Mouse (Mus musculus) CH12.LX (cell line): Measurements from ENCODE around the gene Cdk15.

Experiments
- CTCF ChIP-seq, 2 experiments: IDR thresholded peaks in 1 of 2; conservative IDR thresholded peaks in 1 of 2; 2 replicates each; pipeline ENCODE4 v1.5.1; 2011 to 2012; ENCODE audit warnings: low read depth in 2 of 2, low read length in 2 of 2, improper control_type of control experiment in 1 of 2, inconsistent platforms in 1 of 2, mild to moderate bottlenecking in 1 of 2, moderate library complexity in 1 of 2
- ELF1 ChIP-seq: IDR thresholded peaks from 2 replicates; pipeline ENCODE4 v1.6.1; 2014; ENCODE audit warnings: low read depth, mild to moderate bottlenecking, inconsistent platforms, low read length, improper control_type of control experiment
- MAX ChIP-seq: IDR thresholded peaks from 2 replicates; pipeline ENCODE4 v1.6.1; 2011; ENCODE audit warnings: low read length, improper control_type of control experiment
- NELFE ChIP-seq: IDR thresholded peaks from 2 replicates; pipeline ENCODE4 v1.6.1; 2011; ENCODE audit warnings: low read depth, low read length, improper control_type of control experiment
- POLR2AphosphoS2 ChIP-seq: IDR thresholded peaks from 2 replicates; pipeline ENCODE4 v1.6.1; 2011; ENCODE audit warnings: low read depth, low read length, improper control_type of control experiment

GRCm38 (mm10) chr1:59211651-59212050 is 45.1 kb upstream of the Cdk15 start:
- TF ChIP-seq POLR2AphosphoS2, result no peak
- TF ChIP-seq NELFE, result no peak
- TF ChIP-seq MAX, result no peak
- no peak for TF ChIP-seq CTCF (conservative IDR thresholded peaks at IDR 0.05 in 1 of 2, IDR thresholded peaks at IDR 0.05 in 1 of 2; ENCODE audit: low read depth in 2 of 2, low read length in 2 of 2)
- TF ChIP-seq ELF1, result no peak
